Mouse (Mus musculus) v-Abl transformed pro-B cells (cell line): ENCODE results near the gene Stk19.
"Not testable (repeated sequence)": the region's sequence is repeated elsewhere in the genome, so short reads cannot be mapped to it uniquely, and the experiment has no call there.

Source experiments
- in situ Hi-C, 2 experiments: fragments of 400-800 bp; cut with MboI; formaldehyde crosslinking; loops; one replicate each; pipeline ENCODE4 v1.15.1; 2025; ENCODE audit not compliant: unreplicated experiment in 2 of 2

The Stk19 gene

GRCm38 (mm10) chr17:34800781-34801305 is 35.9 kb downstream of the Stk19 start:
- in situ Hi-C loops = not testable (repeated sequence)

- in situ Hi-C loops = no loop called here
Measured at GRCm38 (mm10) chr17:34799531-34799925, 37.2 kb downstream of the Stk19 start.

GRCm38 (mm10) chr17:34798866-34799530 is 37.7 kb downstream of the Stk19 start:
- in situ Hi-C loops = no loop called here

DNA sequence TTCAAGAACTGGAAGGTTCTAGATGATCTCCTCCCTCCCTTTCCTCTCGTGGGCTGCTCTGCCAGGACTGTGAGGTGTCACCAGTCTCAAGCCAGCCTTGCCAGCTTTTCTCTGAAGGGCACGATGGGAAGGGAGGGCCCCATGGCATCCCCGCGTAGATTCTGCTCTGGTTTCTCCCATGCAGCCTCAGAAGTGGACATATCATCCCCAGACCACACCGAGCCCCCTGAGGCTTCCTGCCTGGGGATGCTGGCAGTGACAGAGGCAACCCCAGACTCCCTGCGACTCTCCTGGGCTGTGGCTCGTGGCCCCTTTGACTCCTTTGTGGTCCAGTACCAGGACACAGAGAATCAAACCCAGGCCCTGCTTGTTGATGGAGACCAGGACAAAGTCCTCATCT is 38.7 kb downstream of the Stk19 start:
- in situ Hi-C loops = not testable (repeated sequence)

- in situ Hi-C loops = not testable (repeated sequence)
Measured at GRCm38 (mm10) chr17:34797211-34797995, 39.3 kb downstream of the Stk19 start.

DNA sequence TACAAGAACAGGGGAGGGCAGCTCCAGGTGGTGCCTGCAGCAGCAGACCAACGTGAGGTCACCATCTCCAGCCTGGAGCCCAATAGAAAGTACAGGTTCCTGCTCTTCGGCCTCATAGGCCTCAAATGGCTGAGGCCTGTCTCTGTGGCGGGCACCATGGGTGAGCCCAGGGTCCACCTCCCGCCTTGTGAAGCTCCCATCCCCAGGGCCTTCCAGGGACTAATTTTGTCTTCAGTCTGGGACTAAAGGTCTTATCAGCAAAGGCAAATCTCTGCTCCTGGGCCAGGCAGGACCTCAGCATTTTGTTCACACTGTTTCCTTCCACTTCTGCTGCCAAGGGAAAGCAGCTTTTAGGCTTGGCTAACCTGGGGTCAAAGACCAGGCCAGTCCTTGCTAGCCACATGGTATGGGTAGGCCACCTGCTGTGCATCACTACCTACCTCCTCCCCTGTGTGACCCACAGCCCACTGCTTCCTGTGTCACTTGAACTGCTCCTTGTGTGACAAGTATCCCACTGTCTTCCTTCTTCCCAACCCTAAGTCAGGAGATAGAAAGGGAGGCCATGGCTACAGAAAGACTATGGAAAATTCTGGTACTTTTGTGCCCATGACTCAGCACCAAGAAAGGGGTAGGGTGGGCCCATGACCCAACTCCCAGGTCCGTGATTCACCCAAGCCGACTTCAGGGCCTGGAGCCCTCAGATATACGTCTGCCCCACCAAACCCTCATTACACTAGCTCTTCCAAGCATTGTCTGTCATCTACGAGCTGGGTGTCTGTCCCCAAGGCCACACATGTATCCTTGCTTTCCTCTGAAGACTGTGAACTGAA is 40.2 kb downstream of the Stk19 start:
- in situ Hi-C loops = no loop called here

DNA sequence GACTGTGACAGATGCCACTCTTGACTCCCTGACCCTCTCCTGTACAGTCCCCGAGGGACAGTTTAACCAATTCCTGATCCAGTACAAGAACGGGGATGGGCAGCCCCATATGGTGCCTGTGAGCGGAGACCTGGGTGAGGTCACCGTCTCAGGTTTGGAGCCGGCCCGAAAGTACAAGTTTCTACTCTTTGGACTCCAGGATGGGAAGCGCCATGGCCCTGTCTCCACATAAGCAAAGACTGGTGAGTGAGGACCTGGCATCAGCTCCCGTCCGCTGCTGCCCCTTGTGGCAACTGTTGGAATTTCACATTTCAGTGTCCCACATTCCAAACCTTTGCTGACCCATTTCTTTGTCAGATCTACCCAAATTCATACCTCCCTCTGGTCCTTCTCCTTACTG is 41.1 kb downstream of the Stk19 start:
- in situ Hi-C loops = no loop called here

DNA sequence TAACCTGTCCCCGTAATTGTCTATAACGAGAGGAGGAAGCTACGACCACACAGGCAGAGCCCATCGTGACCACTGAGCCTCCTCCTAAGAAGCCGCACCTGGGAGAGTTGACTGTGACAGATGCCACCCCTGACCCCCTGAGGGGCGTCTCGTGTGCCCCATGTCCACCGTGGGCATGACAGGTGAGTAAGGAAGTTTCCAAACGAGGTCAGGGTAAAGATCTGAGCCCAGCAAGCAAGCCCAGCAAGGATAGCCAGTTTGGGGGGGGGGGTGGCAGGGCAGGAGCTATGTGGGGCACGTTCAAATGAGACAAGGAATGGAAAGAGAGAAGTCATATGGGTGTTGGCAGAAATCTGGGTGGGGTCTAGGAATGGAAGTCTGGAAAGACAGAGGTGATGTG is 41.7 kb downstream of the Stk19 start:
- in situ Hi-C loops = no loop called here

GRCm38 (mm10) chr17:34777680-34778325 is 58.9 kb downstream of the Stk19 start:
- in situ Hi-C loops = no loop called here
